Mouse (Mus musculus) spleen, adult 2 months (tissue): Measurements from ENCODE around the gene Ctnnd2.

Experiments used
- CTCF ChIP-seq: fragments of 200-500 bp; IDR thresholded peaks from 2 replicates; pipeline ENCODE4 v1.5.1; 2011; ENCODE audit warnings: mild to moderate bottlenecking, inconsistent platforms; ENCODE audit not compliant: insufficient read depth, insufficient read length, insufficient replicate concordance; ENCODE audit errors: extremely low read depth
- POLR2A ChIP-seq: fragments of 200-500 bp; IDR thresholded peaks from 2 replicates; pipeline ENCODE4 v1.6.1; 2011; ENCODE audit warnings: low read depth, low read length, inconsistent platforms

DNA sequence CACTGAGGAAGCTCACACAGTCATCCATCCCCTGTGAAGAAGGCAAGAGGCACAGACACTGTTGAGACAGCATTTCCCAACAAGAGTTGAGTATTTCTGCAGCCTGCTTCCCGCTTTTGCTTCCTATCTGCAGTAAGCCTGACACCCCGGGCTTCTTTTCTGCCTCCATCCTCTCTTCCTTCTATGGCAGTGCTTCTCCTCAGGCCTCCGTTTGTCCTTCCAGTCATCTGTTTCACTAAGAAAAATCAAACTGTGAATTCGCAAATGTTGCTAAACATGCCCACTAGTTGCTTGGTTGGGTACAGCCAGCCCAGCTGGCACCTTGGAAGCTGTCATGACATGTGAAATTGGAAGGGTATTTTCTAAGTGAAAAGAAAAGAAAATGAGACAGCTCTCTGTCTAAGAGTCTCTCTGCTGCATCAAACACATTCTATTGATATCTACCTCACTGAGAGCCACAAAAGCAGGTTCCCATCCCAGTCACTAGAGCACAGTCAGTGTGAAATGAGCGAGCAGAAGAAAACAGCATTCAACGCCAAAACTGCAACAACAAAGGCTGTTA lies 201.3 kb downstream of the Ctnnd2 start:
- TF ChIP-seq CTCF (no peak), POLR2A (no peak)
